Mouse (Mus musculus) myocyte (in vitro differentiated cells): ENCODE measurements at regions not wholly inside any gene's neighbourhood (a gene's known extent, or its start where the extent isn't known, plus 50 kb on each side); places are given as distances from the start of the nearest gene placed in this dataset.

Experiments
- H3K27me3 ChIP-seq: one replicate; pipeline ENCODE4 v1.6.1; 2011; ENCODE audit not compliant: control insufficient read depth, insufficient read depth, insufficient read length
- H3K36me3 ChIP-seq: one replicate; pipeline ENCODE4 v1.6.1; 2011; ENCODE audit not compliant: control insufficient read depth, insufficient read depth
- H3K4me2 ChIP-seq: one replicate; pipeline ENCODE4 v1.6.1; 2011; ENCODE audit warnings: low read depth, control low read depth
- H3K4me3 ChIP-seq: one replicate; pipeline ENCODE4 v1.5.1; 2011; ENCODE audit warnings: mild to moderate bottlenecking, control low read depth, moderate library complexity
- H3K79me2 ChIP-seq: one replicate; pipeline ENCODE4 v1.6.1; 2011; ENCODE audit not compliant: control insufficient read depth, insufficient read depth
- H3ac ChIP-seq: one replicate; pipeline ENCODE4 v1.6.1; 2011; ENCODE audit not compliant: control insufficient read depth, insufficient read length
- CEBPB ChIP-seq: IDR thresholded peaks from 2 replicates; pipeline ENCODE4 v1.6.1; 2011; ENCODE audit warnings: mild to moderate bottlenecking, moderate library complexity; ENCODE audit not compliant: poor library complexity, insufficient read depth, severe bottlenecking
- E2F4 ChIP-seq: IDR thresholded peaks from one replicate; pipeline ENCODE4 v1.6.1; 2011; ENCODE audit warnings: mild to moderate bottlenecking, control low read depth, moderate library complexity; ENCODE audit not compliant: insufficient read depth
- MAX ChIP-seq: IDR thresholded peaks from one replicate; pipeline ENCODE4 v1.6.1; 2011; ENCODE audit warnings: low read depth, mild to moderate bottlenecking, control low read depth
- MYOD1 ChIP-seq, 3 experiments: IDR thresholded peaks; one replicate each; pipeline ENCODE4 v1.6.1; 2011; ENCODE audit warnings: control low read depth in 2 of 3, low read depth in 2 of 3, mild to moderate bottlenecking in 2 of 3, moderate library complexity in 1 of 3; ENCODE audit not compliant: insufficient read length in 2 of 3, control insufficient read depth in 1 of 3
- MYOG ChIP-seq, 3 experiments: IDR thresholded peaks; one replicate each; pipeline ENCODE4 v1.6.1; 2011; ENCODE audit warnings: control low read depth in 2 of 3, low read depth in 2 of 3, mild to moderate bottlenecking in 2 of 3; ENCODE audit not compliant: insufficient read length in 2 of 3, control insufficient read depth in 1 of 3, insufficient read depth in 1 of 3
- POLR2A ChIP-seq: IDR thresholded peaks from one replicate; pipeline ENCODE4 v1.6.1; 2011; ENCODE audit warnings: low read depth, mild to moderate bottlenecking, control low read depth, moderate library complexity; ENCODE audit not compliant: insufficient read length
- POLR2AphosphoS2 ChIP-seq: IDR thresholded peaks from one replicate; pipeline ENCODE4 v1.6.1; 2011; ENCODE audit warnings: low read depth, control low read depth; ENCODE audit not compliant: insufficient read length
- REST ChIP-seq: IDR thresholded peaks from one replicate; pipeline ENCODE4 v1.6.1; 2011; ENCODE audit warnings: mild to moderate bottlenecking, control low read depth, moderate library complexity; ENCODE audit not compliant: insufficient read depth, insufficient read length
- SRF ChIP-seq: IDR thresholded peaks from one replicate; pipeline ENCODE4 v1.6.1; 2011; ENCODE audit warnings: low read depth; ENCODE audit not compliant: control insufficient read depth, insufficient read length
- TCF12 ChIP-seq: IDR thresholded peaks from one replicate; pipeline ENCODE4 v1.6.1; 2011; ENCODE audit warnings: mild to moderate bottlenecking, control low read depth; ENCODE audit not compliant: poor library complexity, insufficient read depth, severe bottlenecking
- TCF3 ChIP-seq: IDR thresholded peaks from one replicate; pipeline ENCODE4 v1.6.1; 2011; ENCODE audit warnings: low read depth, control low read depth; ENCODE audit not compliant: insufficient read length
- USF1 ChIP-seq: IDR thresholded peaks from one replicate; pipeline ENCODE4 v1.6.1; 2011; ENCODE audit warnings: low read depth, mild to moderate bottlenecking, control low read depth, moderate library complexity

GRCm38 (mm10) chr13:102014514-102014913 lies 246.5 kb upstream of the Pik3r1 start:
- no peaks in the 10 kb centered on the region for H3K27me3 ChIP-seq
- H3K79me2 ChIP-seq = no peaks in the 10 kb centered on the region
- H3K4me3 ChIP-seq = no peak overlapping the region
- no peak overlapping the region for H3K4me2 ChIP-seq
- H3ac ChIP-seq = no peak overlapping the region
- H3K36me3 ChIP-seq = no peaks in the 10 kb centered on the region
- TF ChIP-seq POLR2A (no peak), CEBPB (no peak), SRF (no peak), MYOD1 (IDR thresholded peaks at IDR 0.05; ENCODE audit: control insufficient read depth in 1 of 3, insufficient read length in 2 of 3, low read depth in 2 of 3) (no peak), POLR2AphosphoS2 (no peak), USF1 (no peak), REST (no peak), E2F4 (no peak), TCF3 (no peak), MAX (no peak), TCF12 (no peak), MYOG (IDR thresholded peaks at IDR 0.05; ENCODE audit: control insufficient read depth in 1 of 3, insufficient read depth in 1 of 3, insufficient read length in 2 of 3, low read depth in 2 of 3) (no peak)

GRCm38 (mm10) chr13:102014958-102015357 lies 246.9 kb upstream of the Pik3r1 start:
- Histone ChIP-seq H3K36me3 (no peaks in the 10 kb centered on the region), H3K79me2 (no peaks in the 10 kb centered on the region)
- no peak for TF ChIP-seq MYOG (IDR thresholded peaks at IDR 0.05; ENCODE audit: control insufficient read depth in 1 of 3, insufficient read depth in 1 of 3, insufficient read length in 2 of 3, low read depth in 2 of 3)
- TF ChIP-seq MYOD1 (IDR thresholded peaks at IDR 0.05; ENCODE audit: control insufficient read depth in 1 of 3, insufficient read length in 2 of 3, low read depth in 2 of 3) = peak in 1 of 3 experiments; percentile 46

DNA sequence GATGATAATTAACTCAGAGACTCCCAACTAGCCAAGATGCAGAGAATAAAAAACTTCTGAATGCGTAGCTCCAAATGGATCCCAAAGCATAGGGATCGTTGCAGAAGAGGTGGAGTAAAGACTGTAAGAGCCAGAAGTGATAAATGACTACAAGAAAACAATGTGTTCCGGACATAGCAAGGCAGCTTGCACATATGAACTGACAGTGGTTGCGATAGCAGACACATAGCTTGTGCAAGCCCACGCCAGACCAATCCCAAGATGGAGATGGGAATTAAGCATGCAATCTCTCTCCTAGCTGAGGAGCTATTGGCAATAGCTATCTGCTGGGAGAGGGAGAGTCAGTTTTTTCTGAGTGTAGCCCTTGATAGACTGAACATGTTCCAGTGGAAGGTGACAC lies 248.5 kb upstream of the Pik3r1 start:
- Histone ChIP-seq H3K27me3 (no peaks in the 10 kb centered on the region), H3K79me2 (no peaks in the 10 kb centered on the region), H3K4me3 (no peak overlapping the region), H3K4me2 (no peak overlapping the region), H3ac (no peak overlapping the region), H3K36me3 (no peaks in the 10 kb centered on the region)
- TF ChIP-seq TCF3 (no peak), MYOG (IDR thresholded peaks at IDR 0.05; ENCODE audit: control insufficient read depth in 1 of 3, insufficient read depth in 1 of 3, insufficient read length in 2 of 3, low read depth in 2 of 3) (no peak), MYOD1 (IDR thresholded peaks at IDR 0.05; ENCODE audit: control insufficient read depth in 1 of 3, insufficient read length in 2 of 3, low read depth in 2 of 3) (no peak), POLR2A (no peak), USF1 (no peak), POLR2AphosphoS2 (no peak), MAX (no peak), SRF (no peak), E2F4 (no peak), TCF12 (no peak), REST (no peak), CEBPB (no peak)

More at GRCm38 (mm10) chr13:102014958-102015357, 246.9 kb upstream of the Pik3r1 start:
- Histone ChIP-seq H3ac (no peak overlapping the region), H3K27me3 (no peaks in the 10 kb centered on the region), H3K4me2 (no peak overlapping the region), H3K4me3 (no peak overlapping the region)

DNA sequence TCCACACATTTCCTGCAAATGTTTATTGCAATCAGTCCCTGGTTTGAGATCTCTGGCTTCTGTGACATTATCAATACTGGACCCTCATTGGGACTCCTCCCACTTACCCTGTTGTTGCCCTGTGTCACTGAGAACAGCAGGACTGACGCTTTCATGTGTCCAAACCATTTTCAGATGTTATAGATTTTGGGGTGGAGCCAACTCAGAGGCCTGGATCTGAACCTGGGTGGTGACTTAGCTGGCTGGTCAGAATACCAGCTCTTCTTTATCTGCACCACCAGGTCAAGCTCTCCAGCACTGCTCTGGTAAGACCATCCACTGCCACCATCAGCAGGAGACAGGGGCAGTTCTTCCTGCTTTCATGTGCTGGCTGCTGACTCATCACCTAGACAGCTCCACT lies 254.3 kb upstream of the Pik3r1 start:
- no peaks in the 10 kb centered on the region for H3K27me3 ChIP-seq

DNA sequence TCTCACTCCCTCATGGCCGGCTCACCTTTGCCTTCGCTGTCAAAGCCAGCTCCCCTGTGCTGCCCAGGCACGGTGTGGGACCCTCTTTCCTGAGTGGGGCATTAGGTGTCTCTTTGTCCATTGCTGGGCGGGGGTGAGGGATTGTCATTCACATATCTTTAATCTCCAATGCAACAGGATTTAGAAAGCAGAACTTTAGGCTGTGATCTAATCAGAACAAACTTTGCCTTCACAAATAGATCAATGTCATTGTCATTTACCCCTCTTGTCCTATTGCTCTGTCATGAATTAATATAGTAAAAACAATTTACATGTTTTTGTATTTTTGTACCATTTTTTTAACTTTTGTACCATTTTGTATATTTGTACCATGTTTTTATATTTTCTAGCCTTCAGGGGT lies 254.7 kb upstream of the Pik3r1 start:
- Histone ChIP-seq H3K36me3 (no peaks in the 10 kb centered on the region), H3K4me2 (no peak overlapping the region), H3K4me3 (no peak overlapping the region), H3K79me2 (no peaks in the 10 kb centered on the region), H3K27me3 (no peaks in the 10 kb centered on the region), H3ac (no peak overlapping the region)
- no peak for TF ChIP-seq CEBPB
- no peak for TF ChIP-seq MAX
- TF ChIP-seq MYOG (IDR thresholded peaks at IDR 0.05; ENCODE audit: control insufficient read depth in 1 of 3, insufficient read depth in 1 of 3, insufficient read length in 2 of 3, low read depth in 2 of 3) = no peak
- no peak for TF ChIP-seq USF1
- TF ChIP-seq TCF3 = no peak
- no peak for TF ChIP-seq E2F4
- no peak for TF ChIP-seq TCF12
- no peak for TF ChIP-seq POLR2A
- no peak for TF ChIP-seq REST
- no peak for TF ChIP-seq SRF
- TF ChIP-seq MYOD1 (IDR thresholded peaks at IDR 0.05; ENCODE audit: control insufficient read depth in 1 of 3, insufficient read length in 2 of 3, low read depth in 2 of 3) = no peak

More for the DNA sequence above, 254.3 kb upstream of the Pik3r1 start:
- no peaks in the 10 kb centered on the region for H3K36me3 ChIP-seq
- TF ChIP-seq CEBPB (no peak), MAX (no peak), MYOD1 (IDR thresholded peaks at IDR 0.05; ENCODE audit: control insufficient read depth in 1 of 3, insufficient read length in 2 of 3, low read depth in 2 of 3) (no peak), REST (no peak), TCF12 (no peak), USF1 (no peak), MYOG (IDR thresholded peaks at IDR 0.05; ENCODE audit: control insufficient read depth in 1 of 3, insufficient read depth in 1 of 3, insufficient read length in 2 of 3, low read depth in 2 of 3) (no peak), SRF (no peak), POLR2A (no peak), POLR2AphosphoS2 (no peak), E2F4 (no peak), TCF3 (no peak)
- no peaks in the 10 kb centered on the region for H3K79me2 ChIP-seq
- no peak overlapping the region for H3K4me2 ChIP-seq
- no peak overlapping the region for H3ac ChIP-seq
- no peak overlapping the region for H3K4me3 ChIP-seq
